Mouse (Mus musculus) forebrain, embryonic 16.5 days (tissue): ENCODE measurements around the gene Zw10. TPM values are rescaled to one million over a fixed set of nuclear protein-coding genes. Genes with fewer than 3 reads are reported as not detected.

Experiments used
- ATAC-seq: fragments of 200-750 bp; cut with Nextera tagmentation; 2 replicates; pipeline ENCODE4 v1.8.0; 2017; ENCODE audit warnings: mild to moderate bottlenecking, moderate library complexity
- H3K27ac ChIP-seq: fragments of 300-500 bp; sonication (generic); 2 replicates; pipeline ENCODE4 v1.5.1; 2014; ENCODE audit warnings: low read length, control low read depth
- H3K27me3 ChIP-seq: fragments of 300-500 bp; sonication (generic); replicated peaks from 2 replicates; pipeline ENCODE4 v1.6.1; 2014; ENCODE audit warnings: low read length; ENCODE audit not compliant: control insufficient read depth, insufficient read depth
- H3K36me3 ChIP-seq: fragments of 300-500 bp; sonication (generic); 2 replicates; pipeline ENCODE4 v1.6.1; 2014; ENCODE audit not compliant: control insufficient read depth, insufficient read depth
- H3K4me1 ChIP-seq: fragments of 300-500 bp; sonication (generic); replicated peaks from 2 replicates; pipeline ENCODE4 v1.6.1; 2014; ENCODE audit warnings: low read length; ENCODE audit not compliant: control insufficient read depth, insufficient read depth
- H3K4me2 ChIP-seq: fragments of 300-500 bp; sonication (generic); 2 replicates; pipeline ENCODE4 v1.6.1; 2014; ENCODE audit warnings: mild to moderate bottlenecking, low read length, control low read depth
- H3K4me3 ChIP-seq: fragments of 300-500 bp; sonication (generic); replicated peaks from 2 replicates; pipeline ENCODE4 v1.5.1; 2014; ENCODE audit warnings: mild to moderate bottlenecking, low read length, control low read depth
- H3K9ac ChIP-seq: fragments of 300-500 bp; sonication (generic); replicated peaks from 2 replicates; pipeline ENCODE4 v1.6.1; 2014; ENCODE audit warnings: low read depth, low read length, control low read depth
- H3K9me3 ChIP-seq: fragments of 300-500 bp; sonication (generic); 2 replicates; pipeline ENCODE4 v1.6.1; 2016; ENCODE audit warnings: low read length; ENCODE audit not compliant: control insufficient read depth
- whole genome bisulfite sequencing: fragments of 180-500 bp; shearing (Covaris S2); extraction: QIAGEN DNeasy Blood & Tissue Kit; methylation state at CpG from one replicate; pipeline ENCODE4 v1.1.7; 2014; 5-methylcytosine and 5-hydroxymethylcytosine counted together
- polyA plus RNA-seq: library from polyadenylated mRNA; unstranded; fragments of >200 nt; fragmentation: Nextera tagmentation; extraction: Ambion mirVana; gene quantifications from 2 replicates; pipeline ENCODE4 v1.2.1, GENCODE M21; 2015

Zw10 gene
- 31.0 and 32.2 TPM in 2 replicates for polyA plus RNA-seq

- no peaks in the 10 kb centered on the region for H3K27me3 ChIP-seq
- ATAC-seq, result peak; percentile 100
- peak within 1 kb of the TSS; percentile 80 for H3K4me3 ChIP-seq
- no peak within 1 kb of the TSS for H3K27ac ChIP-seq
- H3K9ac ChIP-seq, result peak within 1 kb of the TSS; percentile 88
- H3K4me1 ChIP-seq, result peaks cover 13% of the 10 kb centered on the region
- WGBS, result under 1% methylated on average over 53 of the region's 53 CpGs
- H3K4me2 ChIP-seq, result peak within 1 kb of the TSS; percentile 78
- no peaks in the 10 kb centered on the region for H3K9me3 ChIP-seq
- H3K36me3 ChIP-seq, result peaks cover 2% of the 10 kb centered on the region; the same call in 1 of the 2 replicates
Observed at GRCm38 (mm10) chr9:49055333-49056205, at the start of gene Zw10. TSS of gene Zw10 (plus strand) at chr9:49055613.

GRCm38 (mm10) chr9:49015824-49016223 lies 39.6 kb upstream of the Zw10 start:
- Histone ChIP-seq H3K4me2 (no peak overlapping the region), H3K36me3 (peaks cover 28% of the 10 kb centered on the region), H3K4me1 (no peaks in the 10 kb centered on the region), H3K9me3 (no peaks in the 10 kb centered on the region), H3K27ac (no peak overlapping the region), H3K9ac (no peak overlapping the region), H3K4me3 (no peak overlapping the region), H3K27me3 (no peaks in the 10 kb centered on the region)
- 83% methylated on average over 7 of the region's 7 CpGs for WGBS
- ATAC-seq, result no peak

- H3K4me2 ChIP-seq, result no peak overlapping the region
- peaks cover 10% of the 10 kb centered on the region for H3K36me3 ChIP-seq
- no peak overlapping the region for H3K27ac ChIP-seq
Observed at GRCm38 (mm10) chr9:49021289-49021688, 34.1 kb upstream of the Zw10 start.

GRCm38 (mm10) chr9:49023956-49024355 lies 31.5 kb upstream of the Zw10 start:
- Histone ChIP-seq H3K4me3 (no peak overlapping the region), H3K9ac (no peak overlapping the region), H3K36me3 (peaks cover 14% of the 10 kb centered on the region), H3K27ac (no peak overlapping the region), H3K27me3 (no peaks in the 10 kb centered on the region), H3K9me3 (no peaks in the 10 kb centered on the region), H3K4me2 (no peak overlapping the region), H3K4me1 (no peaks in the 10 kb centered on the region)
- WGBS, result 84% methylated on average over 5 of the region's 5 CpGs
- ATAC-seq, result no peak

More at GRCm38 (mm10) chr9:49021289-49021688, 34.1 kb upstream of the Zw10 start:
- Histone ChIP-seq H3K4me3 (no peak overlapping the region), H3K27me3 (no peaks in the 10 kb centered on the region), H3K9me3 (no peaks in the 10 kb centered on the region), H3K4me1 (no peaks in the 10 kb centered on the region), H3K9ac (no peak overlapping the region)
- 93% methylated on average over 5 of the region's 5 CpGs for WGBS
- ATAC-seq, result no peak

GRCm38 (mm10) chr9:49024529-49024928 lies 30.9 kb upstream of the Zw10 start:
- Histone ChIP-seq H3K27ac (no peak overlapping the region), H3K27me3 (no peaks in the 10 kb centered on the region), H3K4me1 (no peaks in the 10 kb centered on the region), H3K36me3 (peaks cover 14% of the 10 kb centered on the region), H3K4me2 (no peak overlapping the region), H3K9me3 (no peaks in the 10 kb centered on the region), H3K9ac (no peak overlapping the region), H3K4me3 (no peak overlapping the region)
- WGBS, result 79% methylated on average over 2 of the region's 2 CpGs
- ATAC-seq, result no peak

GRCm38 (mm10) chr9:49034764-49035163 lies 20.6 kb upstream of the Zw10 start:
- H3K4me3 ChIP-seq, result no peak overlapping the region
- H3K9me3 ChIP-seq, result no peaks in the 10 kb centered on the region
- ATAC-seq, result no peak
- no peak overlapping the region for H3K27ac ChIP-seq
- 93% methylated on average over 4 of the region's 4 CpGs for WGBS
- no peak overlapping the region for H3K4me2 ChIP-seq
- peaks cover 26% of the 10 kb centered on the region for H3K36me3 ChIP-seq
- H3K4me1 ChIP-seq, result no peaks in the 10 kb centered on the region
- H3K27me3 ChIP-seq, result no peaks in the 10 kb centered on the region
- no peak overlapping the region for H3K9ac ChIP-seq

GRCm38 (mm10) chr9:49050901-49051300 lies 4.5 kb upstream of the Zw10 start:
- 79% methylated on average over 5 of the region's 5 CpGs for WGBS
- H3K9ac ChIP-seq, result no peak overlapping the region
- H3K4me1 ChIP-seq, result peaks cover 4% of the 10 kb centered on the region
- no peaks in the 10 kb centered on the region for H3K36me3 ChIP-seq
- no peak overlapping the region for H3K4me3 ChIP-seq
- H3K27ac ChIP-seq, result no peak overlapping the region
- no peaks in the 10 kb centered on the region for H3K27me3 ChIP-seq
- H3K9me3 ChIP-seq, result no peaks in the 10 kb centered on the region
- H3K4me2 ChIP-seq, result no peak overlapping the region
- no peak for ATAC-seq

- Histone ChIP-seq H3K9ac (no peak overlapping the region), H3K4me1 (peaks cover 8% of the 10 kb centered on the region), H3K9me3 (no peaks in the 10 kb centered on the region), H3K36me3 (no peaks in the 10 kb centered on the region), H3K4me2 (no peak overlapping the region), H3K4me3 (no peak overlapping the region), H3K27ac (no peak overlapping the region), H3K27me3 (no peaks in the 10 kb centered on the region)
- WGBS, result 9% methylated on average over 5 of the region's 5 CpGs
- no peak for ATAC-seq
Observed at GRCm38 (mm10) chr9:49051349-49051748, 4.1 kb upstream of the Zw10 start.

GRCm38 (mm10) chr9:49054028-49054427 lies 1.4 kb upstream of the Zw10 start:
- 83% methylated on average over 3 of the region's 3 CpGs for WGBS
- Histone ChIP-seq H3K9ac (no peak overlapping the region), H3K27me3 (no peaks in the 10 kb centered on the region), H3K4me2 (no peak overlapping the region), H3K4me3 (no peak overlapping the region), H3K36me3 (peaks cover 2% of the 10 kb centered on the region; the same call in 1 of the 2 replicates), H3K4me1 (peaks cover 13% of the 10 kb centered on the region), H3K27ac (no peak overlapping the region), H3K9me3 (no peaks in the 10 kb centered on the region)
- no peak for ATAC-seq
